Mouse (Mus musculus) ovary, adult 18-20 months (tissue): ENCODE data around the gene Ints14.
"Not testable (repeated sequence)": the region's sequence is repeated elsewhere in the genome, so short reads cannot be mapped to it uniquely, and the experiment has no call there.

Experiments
- DNase-seq: peaks from one replicate; pipeline ENCODE4 v3.0.0; 2022; ENCODE audit warnings: low spot score, mixed read lengths

The Ints14 gene

GRCm38 (mm10) chr9:64952055-64952454, 8.7 kb upstream of the Ints14 start:
- no peak for DNase-seq

- DNase-seq: no peak
Measured at GRCm38 (mm10) chr9:64953190-64953589, 7.5 kb upstream of the Ints14 start.

GRCm38 (mm10) chr9:64956337-64956736, 4.4 kb upstream of the Ints14 start:
- DNase-seq: no peak

- no peak for DNase-seq
Measured at GRCm38 (mm10) chr9:64957276-64957675, 3.4 kb upstream of the Ints14 start.

- DNase-seq: no peak
Measured at GRCm38 (mm10) chr9:64960978-64961320, 244 bp downstream of the Ints14 start.

- DNase-seq: no peak
Measured at GRCm38 (mm10) chr9:64980548-64980947, 19.8 kb downstream of the Ints14 start.

GRCm38 (mm10) chr9:64981904-64982303, 21.2 kb downstream of the Ints14 start:
- DNase-seq: no peak

GRCm38 (mm10) chr9:64985037-64985794, 24.5 kb downstream of the Ints14 start:
- no peak for DNase-seq

GRCm38 (mm10) chr9:64985807-64986206, 25.1 kb downstream of the Ints14 start:
- no peak for DNase-seq

- no peak for DNase-seq
Measured at GRCm38 (mm10) chr9:64987651-64988050, 26.9 kb downstream of the Ints14 start.

- no peak for DNase-seq
Measured at GRCm38 (mm10) chr9:64988443-64988842, 27.7 kb downstream of the Ints14 start.

- DNase-seq: no peak
Measured at GRCm38 (mm10) chr9:64990291-64990690, 29.6 kb downstream of the Ints14 start.

- not testable (repeated sequence) for DNase-seq
Measured at GRCm38 (mm10) chr9:64995464-64995863, 34.8 kb downstream of the Ints14 start.

- DNase-seq: no peak
Measured at GRCm38 (mm10) chr9:65001481-65001880, 40.8 kb downstream of the Ints14 start.

- no peak for DNase-seq
Measured at GRCm38 (mm10) chr9:65005737-65006136, 45.0 kb downstream of the Ints14 start.

GRCm38 (mm10) chr9:65010632-65011031, 49.9 kb downstream of the Ints14 start:
- no peak for DNase-seq

- DNase-seq: no peak
Measured at GRCm38 (mm10) chr9:65011304-65011703, 50.6 kb downstream of the Ints14 start.

GRCm38 (mm10) chr9:65015461-65016222, 54.9 kb downstream of the Ints14 start:
- no peak for DNase-seq

- DNase-seq: no peak
Measured at GRCm38 (mm10) chr9:65016241-65016977, 55.7 kb downstream of the Ints14 start.

- no peak for DNase-seq
Measured at GRCm38 (mm10) chr9:65016978-65017827, 56.5 kb downstream of the Ints14 start.

- DNase-seq: no peak
Measured at GRCm38 (mm10) chr9:65017896-65018295, 57.2 kb downstream of the Ints14 start.

- no peak for DNase-seq
Measured at GRCm38 (mm10) chr9:65018588-65019121, 58.0 kb downstream of the Ints14 start.
